Mouse (Mus musculus): ENCODE measurements at regions not wholly inside any gene's neighbourhood (a gene's known extent, or its start where the extent isn't known, plus 50 kb on each side); places are given as distances from the start of the nearest gene placed in this dataset.

- DNase-seq (ENCODE audit: low spot score in 2 of 2): no peak
These were observed 374.1 kb upstream of the Kif2a start for GRCm38 (mm10) chr13:107396036-107396435.

GRCm38 (mm10) chr13:107394451-107394850 lies 372.5 kb upstream of the Kif2a start:
- DNase-seq (ENCODE audit: low spot score in 2 of 2): no peak

GRCm38 (mm10) chr13:107389535-107390150 lies 367.7 kb upstream of the Kif2a start:
- no peak for DNase-seq (ENCODE audit: low spot score in 2 of 2)

GRCm38 (mm10) chr13:107389074-107389473 lies 367.1 kb upstream of the Kif2a start:
- DNase-seq (ENCODE audit: low spot score in 2 of 2): no peak

GRCm38 (mm10) chr13:107378076-107378475 lies 356.1 kb upstream of the Kif2a start:
- no peak for DNase-seq (ENCODE audit: low spot score in 2 of 2)

GRCm38 (mm10) chr13:107372666-107373065 lies 350.7 kb upstream of the Kif2a start:
- DNase-seq (ENCODE audit: low spot score in 2 of 2): no peak

GRCm38 (mm10) chr13:107371616-107372582 lies 350.0 kb upstream of the Kif2a start:
- DNase-seq (ENCODE audit: low spot score in 2 of 2): no peak

- no peak for DNase-seq (ENCODE audit: low spot score in 2 of 2)
These were observed 345.7 kb upstream of the Kif2a start for GRCm38 (mm10) chr13:107367639-107368038.

GRCm38 (mm10) chr13:107365766-107366165 lies 343.8 kb upstream of the Kif2a start:
- no peak for DNase-seq (ENCODE audit: low spot score in 2 of 2)

- DNase-seq (ENCODE audit: low spot score in 2 of 2): no peak
These were observed 343.3 kb upstream of the Kif2a start for GRCm38 (mm10) chr13:107365241-107365640.

- DNase-seq (ENCODE audit: low spot score in 2 of 2): no peak
These were observed 341.1 kb upstream of the Kif2a start for GRCm38 (mm10) chr13:107362806-107363687.

GRCm38 (mm10) chr13:107340802-107341364 lies 319.0 kb upstream of the Kif2a start:
- DNase-seq (ENCODE audit: low spot score in 2 of 2): no peak

- no peak for DNase-seq (ENCODE audit: low spot score in 2 of 2)
These were observed 316.2 kb upstream of the Kif2a start for GRCm38 (mm10) chr13:107338111-107338510.

- DNase-seq (ENCODE audit: low spot score in 2 of 2): no peak
These were observed 315.2 kb upstream of the Kif2a start for GRCm38 (mm10) chr13:107337111-107337510.

GRCm38 (mm10) chr13:107329348-107329747 lies 307.4 kb upstream of the Kif2a start:
- no peak for DNase-seq (ENCODE audit: low spot score in 2 of 2)

- DNase-seq (ENCODE audit: low spot score in 2 of 2): peak in 1 of 2 experiments; percentile 48
These were observed 304.0 kb upstream of the Kif2a start for GRCm38 (mm10) chr13:107325707-107326495.

GRCm38 (mm10) chr13:107314746-107315145 lies 292.8 kb upstream of the Kif2a start:
- no peak for DNase-seq (ENCODE audit: low spot score in 2 of 2)

- peak; percentile 14 to 37 for DNase-seq (ENCODE audit: low spot score in 2 of 2)
These were observed 287.2 kb upstream of the Kif2a start for GRCm38 (mm10) chr13:107308958-107309639.

GRCm38 (mm10) chr13:107308404-107308803 lies 286.5 kb upstream of the Kif2a start:
- DNase-seq (ENCODE audit: low spot score in 2 of 2): no peak

GRCm38 (mm10) chr13:107306958-107307357 lies 285.0 kb upstream of the Kif2a start:
- no peak for DNase-seq (ENCODE audit: low spot score in 2 of 2)

Data from frontal cortex, postnatal 10 days (tissue).